Mouse (Mus musculus) CH12.LX (cell line): ENCODE data around the gene Lmna. TPM values are rescaled to one million over a fixed set of nuclear protein-coding genes. Genes with fewer than 3 reads are reported as not detected.

Experiments used
- DNase-seq: peaks from one replicate; pipeline ENCODE4 v3.0.0-alpha.2; 2013; ENCODE audit errors: extremely low read depth
- H3K27ac ChIP-seq: 2 replicates; pipeline ENCODE4 v1.5.1; 2012; ENCODE audit warnings: low read depth, mild to moderate bottlenecking, control low read depth, moderate library complexity; ENCODE audit not compliant: insufficient read depth
- H3K27me3 ChIP-seq: replicated peaks from 2 replicates; pipeline ENCODE3; 2012; ENCODE audit warnings: inconsistent platforms
- H3K36me3 ChIP-seq, 2 experiments: replicated peaks in 1 of 2; 2 replicates each; pipeline versions ENCODE3 to v1.6.1; 2012; ENCODE audit warnings: inconsistent platforms in 1 of 2, low read length in 1 of 2, mild to moderate bottlenecking in 1 of 2, mixed read lengths in 1 of 2, moderate library complexity in 1 of 2; ENCODE audit not compliant: control insufficient read depth in 1 of 2, insufficient read depth in 1 of 2
- H3K4me1 ChIP-seq, 2 experiments: 2 replicates each; pipeline ENCODE4 v1.6.1; 2012; ENCODE audit warnings: inconsistent platforms in 1 of 2, moderate library complexity in 1 of 2; ENCODE audit not compliant: insufficient read depth in 2 of 2, control insufficient read depth in 1 of 2
- H3K4me2 ChIP-seq: 2 replicates; pipeline ENCODE4 v1.6.1; 2012; ENCODE audit warnings: low read depth, mild to moderate bottlenecking, control low read depth; ENCODE audit not compliant: poor library complexity, insufficient read depth, severe bottlenecking
- H3K4me3 ChIP-seq, 3 experiments: fragments of 150-350 bp in 1 of 3; sonication (generic) in 1 of 3; replicated peaks in 1 of 3; 2 replicates each; pipeline versions ENCODE3 to v1.5.1; 2011 to 2012; ENCODE audit warnings: low read depth in 2 of 3, low read length in 2 of 3, mild to moderate bottlenecking in 2 of 3, moderate library complexity in 2 of 3, control low read depth in 1 of 3, improper control_type of control experiment in 1 of 3, inconsistent platforms in 1 of 3, mixed read lengths in 1 of 3; ENCODE audit not compliant: poor library complexity in 1 of 3
- H3K79me2 ChIP-seq: replicated peaks from 2 replicates; pipeline ENCODE4 v1.6.1; 2012; ENCODE audit warnings: mild to moderate bottlenecking, moderate library complexity; ENCODE audit not compliant: control insufficient read depth, poor library complexity, insufficient read depth, severe bottlenecking; ENCODE audit errors: extremely low read depth
- H3K9ac ChIP-seq: 2 replicates; pipeline ENCODE4 v1.6.1; 2012; ENCODE audit warnings: low read depth, mild to moderate bottlenecking, control low read depth, moderate library complexity; ENCODE audit not compliant: insufficient read depth
- H3K9me3 ChIP-seq: replicated peaks from 2 replicates; pipeline ENCODE3; 2012; ENCODE audit warnings: low read length, inconsistent platforms, mixed read lengths
- BHLHE40 ChIP-seq: IDR thresholded peaks from 2 replicates; pipeline ENCODE4 v1.6.1; 2011; ENCODE audit warnings: mild to moderate bottlenecking, low read depth, low read length, improper control_type of control experiment
- CHD1 ChIP-seq: IDR thresholded peaks from 2 replicates; pipeline ENCODE4 v1.6.1; 2012; ENCODE audit warnings: low read depth, low read length, improper control_type of control experiment, inconsistent platforms
- CTCF ChIP-seq, 2 experiments: IDR thresholded peaks in 1 of 2; conservative IDR thresholded peaks in 1 of 2; 2 replicates each; pipeline ENCODE4 v1.5.1; 2011 to 2012; ENCODE audit warnings: low read depth in 2 of 2, low read length in 2 of 2, improper control_type of control experiment in 1 of 2, inconsistent platforms in 1 of 2, mild to moderate bottlenecking in 1 of 2, moderate library complexity in 1 of 2
- E2F4 ChIP-seq: IDR thresholded peaks from 2 replicates; pipeline ENCODE4 v1.6.1; 2011; ENCODE audit warnings: low read depth, low read length, improper control_type of control experiment; ENCODE audit not compliant: insufficient replicate concordance
- ELF1 ChIP-seq: IDR thresholded peaks from 2 replicates; pipeline ENCODE4 v1.6.1; 2014; ENCODE audit warnings: low read depth, mild to moderate bottlenecking, inconsistent platforms, low read length, improper control_type of control experiment
- EP300 ChIP-seq: IDR thresholded peaks from 2 replicates; pipeline ENCODE4 v1.6.1; 2011; ENCODE audit warnings: low read length, improper control_type of control experiment
- GABPA ChIP-seq: IDR thresholded peaks from 2 replicates; pipeline ENCODE4 v1.6.1; 2012; ENCODE audit warnings: low read depth, low read length, improper control_type of control experiment, inconsistent platforms; ENCODE audit not compliant: insufficient replicate concordance
- HCFC1 ChIP-seq: IDR thresholded peaks from 2 replicates; pipeline ENCODE4 v1.6.1; 2012; ENCODE audit warnings: low read depth, mild to moderate bottlenecking, inconsistent platforms, low read length, improper control_type of control experiment
- IRF4 ChIP-seq: IDR thresholded peaks from 2 replicates; pipeline ENCODE4 v1.6.1; 2014; ENCODE audit warnings: low read depth, mild to moderate bottlenecking, inconsistent platforms, low read length, improper control_type of control experiment
- JUND ChIP-seq: conservative IDR thresholded peaks from 2 replicates; pipeline ENCODE4 v1.6.1; 2011; ENCODE audit warnings: low read depth, low read length, improper control_type of control experiment
- KAT2A ChIP-seq: IDR thresholded peaks from 2 replicates; pipeline ENCODE4 v1.6.1; 2012; ENCODE audit warnings: low read length, improper control_type of control experiment, inconsistent platforms; ENCODE audit not compliant: insufficient replicate concordance
- MAFK ChIP-seq: IDR thresholded peaks from 2 replicates; pipeline ENCODE4 v1.6.1; 2011; ENCODE audit warnings: low read length, improper control_type of control experiment; ENCODE audit not compliant: insufficient replicate concordance
- MAX ChIP-seq: IDR thresholded peaks from 2 replicates; pipeline ENCODE4 v1.6.1; 2011; ENCODE audit warnings: low read length, improper control_type of control experiment
- MXI1 ChIP-seq: IDR thresholded peaks from 2 replicates; pipeline ENCODE4 v1.6.1; 2011; ENCODE audit warnings: mild to moderate bottlenecking, low read depth, low read length, improper control_type of control experiment
- MYC ChIP-seq: IDR thresholded peaks from 2 replicates; pipeline ENCODE4 v1.6.1; 2011; ENCODE audit warnings: low read depth, mild to moderate bottlenecking, improper control_type of control experiment, low read length
- NELFE ChIP-seq: IDR thresholded peaks from 2 replicates; pipeline ENCODE4 v1.6.1; 2011; ENCODE audit warnings: low read depth, low read length, improper control_type of control experiment
- NRF1 ChIP-seq: IDR thresholded peaks from 2 replicates; pipeline ENCODE4 v1.6.1; 2014; ENCODE audit warnings: low read depth, mild to moderate bottlenecking, inconsistent platforms, low read length, improper control_type of control experiment, moderate library complexity
- POLR2A ChIP-seq: IDR thresholded peaks from 2 replicates; pipeline ENCODE4 v1.6.1; 2011; ENCODE audit warnings: low read depth, mild to moderate bottlenecking, improper control_type of control experiment, low read length
- POLR2AphosphoS2 ChIP-seq: IDR thresholded peaks from 2 replicates; pipeline ENCODE4 v1.6.1; 2011; ENCODE audit warnings: low read depth, low read length, improper control_type of control experiment
- RAD21 ChIP-seq: IDR thresholded peaks from 2 replicates; pipeline ENCODE4 v1.6.1; 2011; ENCODE audit warnings: low read depth, mild to moderate bottlenecking, low read length, improper control_type of control experiment, moderate library complexity
- SIN3A ChIP-seq: IDR thresholded peaks from 2 replicates; pipeline ENCODE4 v1.6.1; 2012; ENCODE audit warnings: low read length, improper control_type of control experiment, inconsistent platforms
- TCF12 ChIP-seq: IDR thresholded peaks from 2 replicates; pipeline ENCODE4 v1.6.1; 2014; ENCODE audit warnings: low read depth, mild to moderate bottlenecking, inconsistent platforms, low read length, improper control_type of control experiment
- UBTF ChIP-seq: IDR thresholded peaks from 2 replicates; pipeline ENCODE4 v1.6.1; 2012; ENCODE audit warnings: low read depth, mild to moderate bottlenecking, inconsistent platforms, low read length, improper control_type of control experiment, moderate library complexity
- USF1 ChIP-seq: IDR thresholded peaks from 2 replicates; pipeline ENCODE4 v1.6.1; 2014; ENCODE audit warnings: low read depth, mild to moderate bottlenecking, inconsistent platforms, low read length, improper control_type of control experiment
- ZKSCAN1 ChIP-seq: IDR thresholded peaks from 2 replicates; pipeline ENCODE4 v1.6.1; 2012; ENCODE audit warnings: low read depth, inconsistent platforms, low read length, improper control_type of control experiment, borderline replicate concordance
- ZNF384 ChIP-seq: IDR thresholded peaks from 2 replicates; pipeline ENCODE4 v1.6.1; 2012; ENCODE audit warnings: low read depth, low read length, improper control_type of control experiment, inconsistent platforms
- dilution Hi-C: fragments of 300-500 bp; cut with MboI; formaldehyde crosslinking; loops from 2 replicates; pipeline ENCODE4 v1.14.3; 2020; ENCODE audit warnings: low sequenced_read_pairs; ENCODE audit not compliant: extremely low pct_unique_long_range_greater_than_20kb, extremely low pct_ligation_motif_present
- in situ Hi-C: fragments of 300-500 bp; cut with MboI; formaldehyde crosslinking; loops from 3 replicates; pipeline ENCODE4 v1.14.3; 2019; ENCODE audit warnings: low sequenced_read_pairs, low pct_ligation_motif_present, low pct_unique_long_range_greater_than_20kb, mixed read lengths
- polyA plus RNA-seq: library from polyadenylated mRNA; unstranded; fragments of >175 nt; gene quantifications from 2 replicates; pipeline ENCODE4 v1.2.1, GENCODE M21; 2012; ENCODE audit warnings: low read depth; ENCODE audit not compliant: insufficient read length
- total RNA-seq, 2 experiments: library from RNA; depleted of rRNA; stranded (reverse); fragments of 300-350 nt in 1 of 2; fragments of >200 nt in 1 of 2; gene quantifications; 2 replicates each; pipeline ENCODE4 v1.2.3; 2012 to 2014

Lmna gene
- total and polyA plus RNA-seq, 3 experiments: 16.1 to 67.7 (median 17.2) TPM

GRCm38 (mm10) chr3:88518411-88518810 is 8.7 kb upstream of the Lmna start:
- H3K36me3 ChIP-seq: peaks cover 0 to 6% of the 10 kb centered on the region in 2 experiments
- H3K4me2 ChIP-seq: no peak overlapping the region
- no peak overlapping the region for H3K9ac ChIP-seq
- in situ Hi-C loops (no loop called here), dilution Hi-C loops (no loop called here)
- no peak overlapping the region for H3K4me3 ChIP-seq
- TF ChIP-seq NELFE: no peak
- TF ChIP-seq CTCF (conservative IDR thresholded peaks at IDR 0.05 in 1 of 2, IDR thresholded peaks at IDR 0.05 in 1 of 2; ENCODE audit: low read depth in 2 of 2, low read length in 2 of 2): no peak
- no peak for TF ChIP-seq HCFC1
- TF ChIP-seq POLR2A: no peak
- no peak for TF ChIP-seq IRF4
- TF ChIP-seq USF1: no peak
- TF ChIP-seq ZKSCAN1: no peak
- no peak for TF ChIP-seq UBTF
- TF ChIP-seq TCF12: no peak
- no peak for TF ChIP-seq RAD21
- TF ChIP-seq MYC: no peak
- TF ChIP-seq MAX: no peak
- no peak for TF ChIP-seq GABPA
- TF ChIP-seq MAFK: no peak
- H3K79me2 ChIP-seq: no peaks in the 10 kb centered on the region
- peaks cover 28 to 59% of the 10 kb centered on the region in 2 experiments for H3K4me1 ChIP-seq
- no peaks in the 10 kb centered on the region for H3K9me3 ChIP-seq
- H3K27ac ChIP-seq: no peak overlapping the region
- DNase-seq: no peak
- H3K27me3 ChIP-seq: peaks cover 19% of the 10 kb centered on the region

GRCm38 (mm10) chr3:88516407-88516806 is 6.7 kb upstream of the Lmna start:
- in situ Hi-C loops: no loop called here
- peaks cover 19% of the 10 kb centered on the region for H3K27me3 ChIP-seq
- no peak overlapping the region for H3K4me2 ChIP-seq
- H3K79me2 ChIP-seq: no peaks in the 10 kb centered on the region
- no peak for TF ChIP-seq SIN3A
- no peak for TF ChIP-seq NRF1
- no peak for TF ChIP-seq NELFE
- TF ChIP-seq BHLHE40: no peak
- no peak for TF ChIP-seq EP300
- TF ChIP-seq E2F4: no peak
- TF ChIP-seq USF1: no peak
- no peak for TF ChIP-seq UBTF
- no peak for TF ChIP-seq GABPA
- TF ChIP-seq ZNF384: no peak
- no peak for TF ChIP-seq CHD1
- no peak for TF ChIP-seq RAD21
- TF ChIP-seq KAT2A: no peak
- no peak for TF ChIP-seq POLR2A
- TF ChIP-seq HCFC1: no peak
- no peak for TF ChIP-seq POLR2AphosphoS2
- TF ChIP-seq JUND: no peak
- TF ChIP-seq MXI1: no peak
- TF ChIP-seq ELF1: no peak
- no peak for TF ChIP-seq MAFK
- TF ChIP-seq, all 38 proteins: peak for 0
- H3K36me3 ChIP-seq: no peaks in the 10 kb centered on the region
- peaks cover 36 to 65% of the 10 kb centered on the region in 2 experiments for H3K4me1 ChIP-seq
- dilution Hi-C loops: no loop called here
- H3K9ac ChIP-seq: no peak overlapping the region
- H3K27ac ChIP-seq: no peak overlapping the region
- H3K9me3 ChIP-seq: no peaks in the 10 kb centered on the region
- H3K4me3 ChIP-seq: no peak overlapping the region
- DNase-seq: no peak
